Mouse (Mus musculus): ENCODE data around the gene Lama4. TPM values are rescaled to one million over a fixed set of nuclear protein-coding genes. Genes with fewer than 3 reads are reported as not detected.

Gene Lama4
- polyA plus RNA-seq (2012; rRNA removed) = 11.5 and 16.8 TPM in 2 replicates

GRCm38 (mm10) chr10:38965075-38965781 lies at the start of gene Lama4:
Lama4 (plus strand) TSS chr10:38965515.

GRCm38 (mm10) chr10:39133462-39134310 lies 168.4 kb downstream of the Lama4 start, which contains the start of the genes Fam229b and Tube1:
Fam229b (minus strand) TSS chr10:39133914.
Tube1 (plus strand) TSS chr10:39133976.

Other genes with a start within 250 kb of the Lama4 start
- gene Rfpl4b, start 143.7 kb upstream of the Lama4 start, polyA plus RNA-seq (2012; rRNA removed) = not detected in 2 replicates
- 0.11 and 0.13 TPM in 2 replicates for gene Fam229b, start 168.4 kb downstream of the Lama4 start, polyA plus RNA-seq (2012; rRNA removed)
- 0.24 and 0.67 TPM in 2 replicates for gene Tube1, start 168.5 kb downstream of the Lama4 start, polyA plus RNA-seq (2012; rRNA removed)
- gene Ccn6, start 198.3 kb downstream of the Lama4 start, polyA plus RNA-seq (2012; rRNA removed) = not detected in 2 replicates

All from stomach, adult 2 months (tissue).